Comparison of ENCODE assay signal across 25 mouse cellular contexts in genomic region chr9:21829834-21830460, GRCm38 (mm10). TPM values are rescaled to one million over a fixed set of nuclear protein-coding genes. Genes with fewer than 3 reads are reported as not detected.
DNase-seq lines count a peak whose midpoint lies in the region; ATAC-seq and TF ChIP-seq lines count a peak whose summit lies in the region.
"Had no signal": no experiment of that assay in that cellular context is flagged by ENCODE, and none has a peak within 500 bp of the region (broad histone marks: within the 10 kb centered on the region; RNA-seq: fewer than 3 reads in every experiment).

No protein-coding gene starts in this region.

- H3K9me3 ChIP-seq in liver, embryonic 13.5 days (replicated peaks): no peaks in the 10 kb centered on the region
- H3K9me3 ChIP-seq in liver, embryonic 11.5 days (ENCODE audit: control insufficient read depth, low read length): no peaks in the 10 kb centered on the region
- H3K9me3 ChIP-seq in liver, embryonic 15.5 days (replicated peaks): no peaks in the 10 kb centered on the region
- no peaks in the 10 kb centered on the region for H3K9me3 ChIP-seq in liver, postnatal 0 days (ENCODE audit: low read length)
- H3K9me3 ChIP-seq: embryonic facial prominence, embryonic 12.5 days; embryonic facial prominence, embryonic 15.5 days; forebrain, embryonic 12.5 days; forebrain, embryonic 15.5 days; G1E; heart, embryonic 12.5 days; heart, embryonic 15.5 days had no signal

- no peaks in the 10 kb centered on the region for H3K27me3 ChIP-seq in liver, embryonic 13.5 days
- no peaks in the 10 kb centered on the region for H3K27me3 ChIP-seq in liver, embryonic 11.5 days (replicated peaks; ENCODE audit: control insufficient read depth, insufficient read depth, low read length)
- H3K27me3 ChIP-seq in liver, embryonic 15.5 days: no peaks in the 10 kb centered on the region
- no peaks in the 10 kb centered on the region for H3K27me3 ChIP-seq in liver, postnatal 0 days (ENCODE audit: insufficient read depth, low read length)
- H3K27me3 ChIP-seq: CH12.LX; embryonic facial prominence, embryonic 12.5 days; embryonic facial prominence, embryonic 15.5 days; forebrain, embryonic 12.5 days; forebrain, embryonic 15.5 days; heart, embryonic 12.5 days; heart, embryonic 15.5 days; Patski had no signal

- H3K27ac ChIP-seq in liver, embryonic 13.5 days: no peak overlapping the region
- H3K27ac ChIP-seq in liver, embryonic 11.5 days (ENCODE audit: low read depth, low read length): no peak overlapping the region
- H3K27ac ChIP-seq in liver, embryonic 15.5 days (replicated peaks): peak overlapping the region; percentile 53
- peak overlapping the region; percentile 69 for H3K27ac ChIP-seq in liver, postnatal 0 days (ENCODE audit: low read depth)
- H3K27ac ChIP-seq: embryonic facial prominence, embryonic 12.5 days; embryonic facial prominence, embryonic 15.5 days; forebrain, embryonic 12.5 days; forebrain, embryonic 15.5 days; heart, embryonic 15.5 days; hindbrain, embryonic 14.5 days had no signal

- TF ChIP-seq CTCF in liver, postnatal 0 days (IDR thresholded peaks at IDR 0.05; ENCODE audit: low read depth): no peak

- no peak for TF ChIP-seq EP300 in liver, postnatal 0 days (IDR thresholded peaks at IDR 0.05; ENCODE audit: low read depth)

- H3K4me1 ChIP-seq in liver, embryonic 13.5 days (replicated peaks): peaks cover 11% of the 10 kb centered on the region; the same call in 1 of the 2 replicates
- H3K4me1 ChIP-seq in liver, embryonic 11.5 days (replicated peaks; ENCODE audit: control insufficient read depth, insufficient read depth, low read length): peaks cover 2% of the 10 kb centered on the region; the same call in 1 of the 2 replicates
- peaks cover 16% of the 10 kb centered on the region for H3K4me1 ChIP-seq in liver, embryonic 15.5 days (replicated peaks)
- H3K4me1 ChIP-seq in liver, postnatal 0 days (ENCODE audit: insufficient read depth): peaks cover 15% of the 10 kb centered on the region
- H3K4me1 ChIP-seq: embryonic facial prominence, embryonic 12.5 days; embryonic facial prominence, embryonic 15.5 days; forebrain, embryonic 12.5 days; forebrain, embryonic 15.5 days; heart, embryonic 12.5 days; heart, embryonic 15.5 days had no signal

- 0 out of 2 replicates have a peak, but pooled peaks have one; percentile 13 for ATAC-seq in liver, embryonic 13.5 days (ENCODE audit: low read depth)
- no peak for ATAC-seq in liver, embryonic 11.5 days (replicated peaks; ENCODE audit: low FRiP score)
- peak; percentile 30; the same call in 1 of the 2 replicates for ATAC-seq in liver, embryonic 15.5 days (ENCODE audit: insufficient read depth)
- ATAC-seq in liver, postnatal 0 days: peak; percentile 27; the same call in 1 of the 2 replicates
- ATAC-seq: forebrain, embryonic 15.5 days; Patski had no signal

- no peaks in the 10 kb centered on the region for H3K36me3 ChIP-seq in liver, embryonic 13.5 days
- peaks cover 2% of the 10 kb centered on the region; the same call in 1 of the 2 replicates for H3K36me3 ChIP-seq in liver, embryonic 11.5 days (ENCODE audit: control insufficient read depth, insufficient read depth, low read length)
- H3K36me3 ChIP-seq in liver, embryonic 15.5 days (replicated peaks): no peaks in the 10 kb centered on the region
- no peaks in the 10 kb centered on the region; the same call in none of the 2 replicates for H3K36me3 ChIP-seq in liver, postnatal 0 days (replicated peaks; ENCODE audit: insufficient read depth, low read length)
- H3K36me3 ChIP-seq: forebrain, embryonic 15.5 days had no signal

- H3K9ac ChIP-seq in liver, embryonic 13.5 days: no peak overlapping the region
- no peak overlapping the region for H3K9ac ChIP-seq in liver, embryonic 11.5 days (ENCODE audit: low read depth, low read length)
- no peak overlapping the region for H3K9ac ChIP-seq in liver, embryonic 15.5 days
- H3K9ac ChIP-seq in liver, postnatal 0 days (replicated peaks): no peak overlapping the region
- H3K9ac ChIP-seq: embryonic facial prominence, embryonic 12.5 days; embryonic facial prominence, embryonic 15.5 days; forebrain, embryonic 12.5 days; forebrain, embryonic 15.5 days; heart, embryonic 12.5 days; heart, embryonic 15.5 days; hindbrain, embryonic 14.5 days had no signal

- no peak overlapping the region for H3K4me2 ChIP-seq in liver, embryonic 13.5 days
- no peak overlapping the region for H3K4me2 ChIP-seq in liver, embryonic 11.5 days
- no peak overlapping the region for H3K4me2 ChIP-seq in liver, embryonic 15.5 days
- peak overlapping the region; percentile 23; the same call in 1 of the 2 replicates for H3K4me2 ChIP-seq in liver, postnatal 0 days (ENCODE audit: low read depth, low read length)
- H3K4me2 ChIP-seq: embryonic facial prominence, embryonic 12.5 days; embryonic facial prominence, embryonic 15.5 days; forebrain, embryonic 12.5 days; forebrain, embryonic 15.5 days; heart, embryonic 12.5 days; heart, embryonic 15.5 days; hindbrain, embryonic 14.5 days had no signal

- peak; percentile 38 to 60 for DNase-seq in cerebellum, postnatal 14 days
- no peak for DNase-seq in cerebellum, adult 11 months
- no peak for DNase-seq in liver, embryonic 13.5 days
- DNase-seq in liver, embryonic 11.5 days (ENCODE audit: low spot score): no peak
- no peak for DNase-seq in liver, postnatal 0 days
- DNase-seq in lung, postnatal 14 days: no peak
- DNase-seq: adrenal gland, postnatal 10 days; adrenal gland, postnatal 36 days; B cell, adult 2 months; cerebellum, adult 2 months; gastrocnemius, postnatal 25 days; heart, adult 18-20 months; heart, postnatal 10 days; heart, postnatal 36 days had no signal

- no peak overlapping the region for H3K4me3 ChIP-seq in liver, embryonic 13.5 days (replicated peaks)
- no peak overlapping the region for H3K4me3 ChIP-seq in liver, embryonic 11.5 days (ENCODE audit: low read depth, low read length)
- H3K4me3 ChIP-seq in liver, embryonic 15.5 days (replicated peaks): no peak overlapping the region
- H3K4me3 ChIP-seq in liver, postnatal 0 days (ENCODE audit: low read depth, low read length): no peak overlapping the region
- H3K4me3 ChIP-seq: embryonic facial prominence, embryonic 12.5 days; embryonic facial prominence, embryonic 15.5 days; forebrain, embryonic 12.5 days; forebrain, embryonic 15.5 days; heart, embryonic 12.5 days; heart, embryonic 15.5 days had no signal

- WGBS in liver, embryonic 13.5 days (ENCODE audit: insufficient replicate concordance): 77% methylated on average over 14 of the region's 14 CpGs
- WGBS in liver, embryonic 11.5 days: 84% methylated on average over 14 of the region's 14 CpGs
- WGBS in liver, embryonic 15.5 days (ENCODE audit: insufficient replicate concordance): 73% methylated on average over 14 of the region's 14 CpGs
- WGBS in liver, postnatal 0 days (ENCODE audit: insufficient replicate concordance): 63% methylated on average over 14 of the region's 14 CpGs

RNA-seq across cellular contexts. Expression of gene Angptl8, which starts 5.4 kb away (rescaled TPM):
- 15.5 and 16.1 TPM in 2 replicates for polyA plus RNA-seq in liver, embryonic 13.5 days (2015; fragmentation: Nextera tagmentation; extraction: Ambion mirVana)
- 16.1 and 17.4 TPM in 2 replicates for polyA plus RNA-seq in liver, embryonic 11.5 days (2014; fragmentation: Nextera tagmentation; extraction: Ambion mirVana)
- polyA plus RNA-seq in liver, embryonic 15.5 days (2015; fragmentation: Nextera tagmentation; extraction: Ambion mirVana): 35.0 and 42.9 TPM in 2 replicates
- 74.6 and 75.7 TPM in 2 replicates for polyA plus RNA-seq in liver, postnatal 0 days (2015; fragmentation: Nextera tagmentation; extraction: Ambion mirVana)
- polyA plus RNA-seq: cerebellum, adult 2 months; G1E had no signal

RNA-seq across cellular contexts. Expression of gene Dock6, which starts 22.5 kb away (rescaled TPM):
- polyA plus RNA-seq in liver, embryonic 13.5 days (2015; fragmentation: Nextera tagmentation; extraction: Ambion mirVana): 3.9 and 4.1 TPM in 2 replicates
- polyA plus RNA-seq in liver, embryonic 11.5 days (2014; fragmentation: Nextera tagmentation; extraction: Ambion mirVana): 14.9 and 21.6 TPM in 2 replicates
- 4.2 and 5.6 TPM in 2 replicates for polyA plus RNA-seq in liver, embryonic 15.5 days (2015; fragmentation: Nextera tagmentation; extraction: Ambion mirVana)
- 3.6 and 4.1 TPM in 2 replicates for polyA plus RNA-seq in liver, postnatal 0 days (2015; fragmentation: Nextera tagmentation; extraction: Ambion mirVana)

RNA-seq across cellular contexts. Expression of gene Kank2, which starts 31.4 kb away (rescaled TPM):
- 2.6 and 3.4 TPM in 2 replicates for polyA plus RNA-seq in liver, embryonic 13.5 days (2015; fragmentation: Nextera tagmentation; extraction: Ambion mirVana)
- 4.7 and 6.7 TPM in 2 replicates for polyA plus RNA-seq in liver, embryonic 11.5 days (2014; fragmentation: Nextera tagmentation; extraction: Ambion mirVana)
- polyA plus RNA-seq in liver, embryonic 15.5 days (2015; fragmentation: Nextera tagmentation; extraction: Ambion mirVana): 4.8 and 5.5 TPM in 2 replicates
- 2.8 and 3.7 TPM in 2 replicates for polyA plus RNA-seq in liver, postnatal 0 days (2015; fragmentation: Nextera tagmentation; extraction: Ambion mirVana)
- polyA plus RNA-seq: G1E had no signal

Comparison
In these comparisons a context has a peak if more than half of its experiments do, and no peak if none do; other contexts are left out.
1. DNase-seq: peak in cerebellum, postnatal 14 days (2 of 2); none in cerebellum, adult 11 months (single experiment), liver, embryonic 13.5 days (single experiment), liver, embryonic 11.5 days (single experiment), liver, postnatal 0 days (single experiment) and lung, postnatal 14 days (single experiment).
2. H3K27ac ChIP-seq: peak in liver, embryonic 15.5 days (single experiment) and liver, postnatal 0 days (single experiment); none in liver, embryonic 13.5 days (single experiment) and liver, embryonic 11.5 days (single experiment).